Mouse (Mus musculus) stomach, postnatal 0 days (tissue): ENCODE measurements around the gene Stk19.

Source experiments
- CTCF ChIP-seq: IDR thresholded peaks from 2 replicates; pipeline ENCODE4 v1.5.1; 2016; ENCODE audit warnings: antibody characterized with exemption, low read depth, mild to moderate bottlenecking, moderate library complexity
- EP300 ChIP-seq: optimal IDR thresholded peaks from 2 replicates; pipeline ENCODE3; 2016; ENCODE audit warnings: antibody characterized with exemption

DNA sequence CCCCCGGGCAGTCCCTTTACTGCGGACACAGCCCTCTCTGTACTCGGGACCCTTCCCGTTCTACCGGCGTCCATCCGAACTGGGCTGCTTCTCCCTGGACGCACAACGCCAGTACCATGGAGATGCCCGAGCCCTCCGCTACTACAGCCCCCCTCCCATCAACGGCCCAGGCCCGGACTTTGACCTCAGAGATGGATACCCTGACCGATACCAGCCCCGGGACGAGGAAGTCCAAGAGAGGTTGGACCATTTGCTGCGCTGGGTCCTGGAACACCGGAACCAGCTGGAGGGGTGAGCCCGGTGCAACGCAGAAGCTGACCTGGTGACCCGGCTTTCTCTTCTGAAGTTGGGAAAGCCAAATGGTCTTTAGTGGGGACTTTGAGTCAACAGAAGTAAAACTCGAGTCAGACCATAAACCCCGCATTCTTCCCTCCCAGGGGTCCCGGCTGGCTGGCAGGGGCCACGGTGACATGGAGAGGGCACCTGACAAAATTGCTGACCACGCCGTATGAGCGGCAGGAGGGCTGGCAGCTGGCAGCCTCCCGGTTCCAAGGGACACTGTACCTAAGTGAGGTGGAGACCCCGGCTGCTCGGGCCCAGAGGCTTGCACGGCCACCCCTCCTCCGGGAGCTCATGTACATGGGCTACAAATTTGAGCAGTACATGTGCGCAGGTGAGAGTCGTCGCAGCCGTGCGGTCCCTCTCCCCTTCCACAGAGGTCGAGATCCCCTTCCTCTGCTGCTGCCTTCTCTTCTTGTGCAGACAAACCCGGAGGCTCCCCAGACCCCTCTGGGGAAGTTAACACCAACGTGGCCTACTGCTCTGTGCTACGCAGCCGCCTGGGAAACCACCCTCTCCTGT is 949 bp upstream of the Stk19 start:
- no peak for TF ChIP-seq CTCF
- TF ChIP-seq EP300: no peak
